Comparison of ENCODE assay signal across 32 mouse cellular contexts in the genomic region with DNA sequence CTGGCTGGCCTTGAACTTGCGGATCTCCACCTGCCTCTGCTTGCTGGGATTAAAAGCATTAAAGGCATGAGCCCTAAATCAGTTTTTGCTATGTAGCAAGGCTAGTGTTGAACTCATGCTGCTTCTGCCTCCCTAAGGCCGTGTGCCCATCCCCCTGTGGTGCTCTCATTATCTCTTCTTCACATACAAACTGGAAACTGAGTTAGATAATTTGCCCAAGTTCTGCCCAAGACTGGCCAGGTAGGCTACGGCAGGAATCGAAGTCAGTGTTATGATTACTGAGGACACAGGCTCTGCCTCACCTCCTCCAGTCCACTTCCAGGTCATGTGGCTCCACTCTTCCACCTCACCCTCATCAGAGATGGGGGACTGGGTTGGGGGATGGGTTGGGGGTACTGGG. TPM values are rescaled to one million over a fixed set of nuclear protein-coding genes. Genes with fewer than 3 reads are reported as not detected.
"Had no signal": no experiment of that assay in that cellular context is flagged by ENCODE, and none has a peak within 500 bp of the region (broad histone marks: within the 10 kb centered on the region; RNA-seq: fewer than 3 reads in every experiment).

No protein-coding gene starts in this region.

RNA-seq across cellular contexts. Expression of a gene that starts 2.9 kb away (rescaled TPM):
- total RNA-seq: layer of hippocampus, postnatal 10 days; left cerebral cortex, postnatal 14 days; left cerebral cortex, postnatal 36 days had no signal
- polyA plus RNA-seq: hindbrain, embryonic 12.5 days; hindbrain, embryonic 14.5 days; inflammation-experienced regulatory T-cells, adult 6 months had no signal

RNA-seq across cellular contexts. Expression of a gene that starts 53.3 kb away (rescaled TPM):
- total RNA-seq: gastrocnemius, adult 18-20 months; gastrocnemius, adult 8-10 months; gastrocnemius, postnatal 14 days; gastrocnemius, postnatal 36 days; heart, adult 18-20 months; heart, adult 8-10 months; heart, postnatal 10 days; heart, postnatal 25 days; heart, postnatal 4 days; layer of hippocampus, adult 2 months; layer of hippocampus, postnatal 10 days; layer of hippocampus, postnatal 25 days; left cerebral cortex, adult 2 months; left cerebral cortex, postnatal 14 days; left cerebral cortex, postnatal 36 days had no signal
- polyA plus RNA-seq: gonadal fat pad, adult 2 months; heart, embryonic 10.5 days; heart, embryonic 12.5 days; heart, embryonic 14.5 days; heart, embryonic 16.5 days; hindbrain, embryonic 10.5 days; hindbrain, embryonic 12.5 days; hindbrain, embryonic 14.5 days; hindbrain, embryonic 16.5 days; inflammation-experienced regulatory T-cells, adult 6 months; intestine, embryonic 15.5 days; intestine, postnatal 0 days; kidney, embryonic 14.5 days; kidney, embryonic 16.5 days; limb, embryonic 10.5 days; limb, embryonic 12.5 days; limb, embryonic 14.5 days had no signal
